Mouse (Mus musculus) midbrain, embryonic 11.5 days (tissue): ENCODE results near the gene Myom1. TPM values are rescaled to one million over a fixed set of nuclear protein-coding genes. Genes with fewer than 3 reads are reported as not detected.

ENCODE experiments used
- ATAC-seq: fragments of 200-750 bp; cut with Nextera tagmentation; 2 replicates; pipeline ENCODE4 v1.8.0; 2017; ENCODE audit warnings: moderate TSS enrichment, moderate library complexity; ENCODE audit not compliant: low FRiP score
- DNase-seq: peaks from one replicate; pipeline ENCODE4 v3.0.0; 2015; ENCODE audit warnings: low spot score; ENCODE audit errors: missing footprints
- H3K27ac ChIP-seq: fragments of 300-500 bp; sonication (generic); 2 replicates; pipeline ENCODE4 v1.5.1; 2014; ENCODE audit warnings: low read depth, low read length
- H3K27me3 ChIP-seq: fragments of 300-500 bp; sonication (generic); 2 replicates; pipeline ENCODE4 v1.6.1; 2014; ENCODE audit warnings: mild to moderate bottlenecking, low read length, moderate library complexity, mixed read lengths; ENCODE audit not compliant: control insufficient read depth, insufficient read depth
- H3K36me3 ChIP-seq: fragments of 300-500 bp; sonication (generic); 2 replicates; pipeline ENCODE4 v1.6.1; 2014; ENCODE audit warnings: mild to moderate bottlenecking, low read length, moderate library complexity, mixed read lengths; ENCODE audit not compliant: control insufficient read depth, insufficient read depth
- H3K4me1 ChIP-seq: fragments of 300-500 bp; sonication (generic); 2 replicates; pipeline ENCODE4 v1.6.1; 2014; ENCODE audit warnings: low read length; ENCODE audit not compliant: control insufficient read depth, insufficient read depth
- H3K4me2 ChIP-seq: fragments of 300-500 bp; sonication (generic); 2 replicates; pipeline ENCODE4 v1.6.1; 2014; ENCODE audit warnings: mild to moderate bottlenecking, moderate library complexity
- H3K4me3 ChIP-seq: fragments of 300-500 bp; sonication (generic); 2 replicates; pipeline ENCODE4 v1.5.1; 2014; ENCODE audit warnings: low read depth, low read length
- H3K9ac ChIP-seq: fragments of 300-500 bp; sonication (generic); 2 replicates; pipeline ENCODE4 v1.6.1; 2014; ENCODE audit warnings: low read length
- H3K9me3 ChIP-seq: fragments of 300-500 bp; sonication (generic); 2 replicates; pipeline ENCODE4 v1.6.1; 2016; ENCODE audit warnings: low read length; ENCODE audit not compliant: control insufficient read depth
- WGBS: fragments of 180-500 bp; shearing (Covaris S2); extraction: QIAGEN DNeasy Blood & Tissue Kit; methylation state at CpG from one replicate; pipeline ENCODE4 v1.1.7; 2014; 5-methylcytosine and 5-hydroxymethylcytosine counted together
- polyA plus RNA-seq: library from polyadenylated mRNA; unstranded; fragments of >200 nt; fragmentation: Nextera tagmentation; extraction: Ambion mirVana; gene quantifications from 2 replicates; pipeline ENCODE4 v1.2.1, GENCODE M21; 2014

Gene Myom1
- polyA plus RNA-seq, 1 experiment from 2014 or later = 1.3 TPM

DNA sequence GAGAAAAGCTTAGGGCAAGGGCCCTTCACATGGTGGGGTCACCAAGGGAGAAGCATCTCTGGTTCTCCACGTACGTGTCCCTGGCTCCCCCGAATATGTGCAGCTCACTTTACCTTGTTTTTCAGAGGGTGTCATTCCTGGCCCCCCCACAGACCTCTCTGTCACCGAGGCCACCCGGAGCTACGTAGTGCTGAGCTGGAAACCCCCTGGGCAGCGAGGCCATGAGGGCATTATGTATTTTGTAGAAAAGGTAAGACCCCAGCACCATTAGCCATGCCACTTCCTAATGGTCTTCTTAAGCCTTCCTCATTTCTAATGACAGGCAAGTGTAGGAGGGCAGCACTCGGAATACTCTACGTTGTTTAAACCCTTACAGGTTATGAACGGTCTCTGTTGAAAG lies 69.5 kb downstream of the Myom1 start:
- Histone ChIP-seq H3K4me2 (no peak overlapping the region), H3K9ac (no peak overlapping the region), H3K4me1 (no peaks in the 10 kb centered on the region), H3K4me3 (no peak overlapping the region), H3K27me3 (no peaks in the 10 kb centered on the region), H3K9me3 (no peaks in the 10 kb centered on the region), H3K36me3 (no peaks in the 10 kb centered on the region), H3K27ac (no peak overlapping the region)
- no peak for ATAC-seq
- 91% methylated on average over 10 of the region's 10 CpGs for WGBS
- no peak for DNase-seq

DNA sequence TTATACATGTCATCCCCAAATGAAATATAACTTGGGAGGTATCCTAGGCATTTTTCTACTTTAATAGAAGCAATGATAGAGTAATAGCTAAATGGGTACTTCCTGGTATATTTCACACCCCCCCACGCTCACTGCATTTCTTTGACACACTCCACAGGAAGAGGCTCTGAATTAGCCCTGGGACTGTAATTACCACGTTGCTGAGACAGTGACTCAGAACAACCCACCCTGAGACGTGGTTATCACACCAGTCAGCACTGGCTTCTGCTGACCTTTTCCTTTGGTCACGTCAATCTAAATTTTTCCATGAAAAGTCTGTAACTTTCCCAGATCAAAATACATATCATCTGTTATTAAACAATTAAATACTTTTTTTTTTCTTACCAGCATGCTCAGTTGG lies 72.0 kb downstream of the Myom1 start:
- H3K4me2 ChIP-seq = no peak overlapping the region
- WGBS = 77% methylated on average over 4 of the region's 4 CpGs
- H3K9me3 ChIP-seq = no peaks in the 10 kb centered on the region
- ATAC-seq (no peak), DNase-seq (no peak)
- no peak overlapping the region for H3K27ac ChIP-seq
- no peak overlapping the region for H3K4me3 ChIP-seq
- H3K9ac ChIP-seq = no peak overlapping the region
- no peaks in the 10 kb centered on the region for H3K4me1 ChIP-seq
- no peaks in the 10 kb centered on the region for H3K27me3 ChIP-seq
- no peaks in the 10 kb centered on the region for H3K36me3 ChIP-seq

DNA sequence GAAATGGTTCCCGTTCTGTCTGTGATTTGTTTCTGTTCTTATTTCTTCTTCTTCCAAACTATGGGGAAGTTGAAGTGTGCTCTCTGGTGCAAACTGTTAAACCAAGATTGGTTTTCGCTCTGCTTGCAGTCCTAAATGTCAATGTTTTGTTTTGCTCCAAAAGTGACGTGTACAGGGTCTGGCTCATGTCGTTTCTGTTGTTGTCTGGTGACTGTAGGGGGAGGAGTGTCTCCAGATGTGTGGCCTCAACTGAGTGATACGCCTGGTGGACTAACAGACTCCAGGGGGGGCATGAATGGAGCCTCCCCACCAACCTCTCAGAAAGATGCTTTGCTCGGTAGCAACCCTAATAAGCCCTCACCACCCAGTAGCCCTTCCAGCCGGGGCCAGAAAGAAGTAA lies 79.6 kb downstream of the Myom1 start:
- ATAC-seq (no peak), DNase-seq (no peak)
- H3K4me3 ChIP-seq = no peak overlapping the region
- no peaks in the 10 kb centered on the region for H3K27me3 ChIP-seq
- H3K9ac ChIP-seq = no peak overlapping the region
- no peak overlapping the region for H3K4me2 ChIP-seq
- H3K27ac ChIP-seq = no peak overlapping the region
- no peaks in the 10 kb centered on the region for H3K36me3 ChIP-seq
- H3K4me1 ChIP-seq = no peaks in the 10 kb centered on the region
- no peaks in the 10 kb centered on the region for H3K9me3 ChIP-seq
- 74% methylated on average over 7 of the region's 7 CpGs for WGBS

GRCm38 (mm10) chr17:71086969-71087368 lies 84.5 kb downstream of the Myom1 start:
- no peaks in the 10 kb centered on the region for H3K4me1 ChIP-seq
- DNase-seq (no peak), ATAC-seq (no peak)
- no peak overlapping the region for H3K4me2 ChIP-seq
- 80% methylated on average over 4 of the region's 4 CpGs for WGBS
- no peak overlapping the region for H3K4me3 ChIP-seq
- no peaks in the 10 kb centered on the region for H3K27me3 ChIP-seq
- H3K27ac ChIP-seq = no peak overlapping the region
- H3K9me3 ChIP-seq = no peaks in the 10 kb centered on the region
- no peak overlapping the region for H3K9ac ChIP-seq
- no peaks in the 10 kb centered on the region for H3K36me3 ChIP-seq

- WGBS = 89% methylated on average over 8 of the region's 8 CpGs
Observed at GRCm38 (mm10) chr17:71087396-71088153, 85.1 kb downstream of the Myom1 start.

GRCm38 (mm10) chr17:71088154-71088521 lies 85.7 kb downstream of the Myom1 start:
- Histone ChIP-seq H3K9ac (no peak overlapping the region), H3K27me3 (no peaks in the 10 kb centered on the region), H3K27ac (no peak overlapping the region), H3K4me2 (no peak overlapping the region), H3K4me3 (no peak overlapping the region), H3K36me3 (no peaks in the 10 kb centered on the region), H3K4me1 (no peaks in the 10 kb centered on the region), H3K9me3 (no peaks in the 10 kb centered on the region)
- WGBS = 93% methylated on average over 3 of the region's 3 CpGs
- DNase-seq (peak; percentile 72), ATAC-seq (no peak)

More at GRCm38 (mm10) chr17:71087396-71088153, 85.1 kb downstream of the Myom1 start:
- H3K27ac ChIP-seq = no peak overlapping the region
- no peaks in the 10 kb centered on the region for H3K9me3 ChIP-seq
- no peaks in the 10 kb centered on the region for H3K4me1 ChIP-seq
- no peak overlapping the region for H3K4me2 ChIP-seq
- no peaks in the 10 kb centered on the region for H3K36me3 ChIP-seq
- DNase-seq (no peak), ATAC-seq (no peak)
- H3K4me3 ChIP-seq = no peak overlapping the region
- H3K27me3 ChIP-seq = no peaks in the 10 kb centered on the region
- H3K9ac ChIP-seq = no peak overlapping the region

GRCm38 (mm10) chr17:71088991-71089434 lies 86.6 kb downstream of the Myom1 start:
- no peak overlapping the region for H3K9ac ChIP-seq
- DNase-seq (no peak), ATAC-seq (no peak)
- WGBS = 89% methylated on average over 9 of the region's 9 CpGs
- no peaks in the 10 kb centered on the region for H3K36me3 ChIP-seq
- no peak overlapping the region for H3K27ac ChIP-seq
- H3K4me1 ChIP-seq = no peaks in the 10 kb centered on the region
- no peak overlapping the region for H3K4me2 ChIP-seq
- H3K4me3 ChIP-seq = no peak overlapping the region
- H3K9me3 ChIP-seq = no peaks in the 10 kb centered on the region
- H3K27me3 ChIP-seq = no peaks in the 10 kb centered on the region

DNA sequence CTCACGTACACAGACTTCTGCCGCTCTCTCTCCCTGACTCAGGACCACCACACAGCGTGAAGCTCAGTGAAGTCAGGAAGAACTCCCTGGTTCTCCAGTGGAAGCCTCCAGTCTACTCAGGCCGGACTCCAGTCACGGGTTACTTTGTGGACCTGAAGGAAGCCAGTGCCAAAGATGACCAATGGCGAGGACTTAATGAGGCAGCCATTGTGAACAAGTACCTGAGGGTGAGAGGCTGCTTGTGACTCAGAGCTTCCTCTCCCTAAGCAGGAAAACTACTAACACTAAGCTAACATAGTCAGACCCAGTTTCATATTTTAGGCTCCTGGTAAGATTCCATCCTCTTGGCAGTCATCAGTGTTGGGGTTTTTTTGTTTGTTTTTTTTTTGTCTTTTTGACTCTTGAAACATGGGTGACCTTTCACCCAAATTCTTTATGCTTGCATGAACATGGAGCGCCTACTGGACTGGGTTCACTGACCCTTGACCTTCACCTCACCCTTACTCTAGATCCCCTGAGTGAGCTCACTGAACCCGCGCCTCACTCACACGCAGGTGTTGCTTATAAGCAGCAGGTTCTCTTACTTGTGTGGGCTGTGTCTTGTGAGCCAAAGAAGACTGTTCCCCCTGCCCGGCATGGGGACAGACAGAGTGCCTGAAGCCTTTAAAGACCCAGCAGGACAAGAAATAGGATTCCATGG lies 87.5 kb downstream of the Myom1 start:
- Histone ChIP-seq H3K9me3 (no peaks in the 10 kb centered on the region), H3K4me3 (no peak overlapping the region), H3K4me2 (no peak overlapping the region), H3K27me3 (no peaks in the 10 kb centered on the region), H3K4me1 (no peaks in the 10 kb centered on the region; the same call in 1 of the 2 replicates), H3K9ac (no peak overlapping the region), H3K27ac (no peak overlapping the region), H3K36me3 (no peaks in the 10 kb centered on the region)
- 78% methylated on average over 11 of the region's 11 CpGs for WGBS
- ATAC-seq (no peak), DNase-seq (no peak)

DNA sequence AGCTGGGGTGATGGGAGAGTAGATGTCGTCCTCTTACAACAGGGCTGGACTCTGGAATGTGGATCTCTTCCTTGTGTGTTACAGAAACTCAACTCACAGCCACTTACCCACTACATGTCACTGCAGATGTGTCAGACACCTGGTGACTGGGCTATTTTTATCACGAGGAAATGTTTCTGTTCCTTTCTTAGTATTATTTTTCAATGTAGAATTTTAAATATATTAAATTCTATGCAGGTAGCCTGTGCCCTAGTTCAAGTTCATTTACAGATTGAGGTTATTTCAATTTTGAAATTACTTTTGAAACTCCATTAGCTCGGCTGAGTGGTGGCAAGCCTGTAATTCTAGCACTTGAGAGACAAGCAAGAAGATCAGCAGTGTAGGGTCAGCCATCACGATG lies 88.6 kb downstream of the Myom1 start:
- no peak overlapping the region for H3K4me2 ChIP-seq
- no peak overlapping the region for H3K4me3 ChIP-seq
- no peak overlapping the region for H3K9ac ChIP-seq
- no peaks in the 10 kb centered on the region for H3K36me3 ChIP-seq
- H3K9me3 ChIP-seq = no peaks in the 10 kb centered on the region
- no peak overlapping the region for H3K27ac ChIP-seq
- H3K4me1 ChIP-seq = no peaks in the 10 kb centered on the region; the same call in 1 of the 2 replicates
- no peak for DNase-seq
- 85% methylated on average over 4 of the region's 4 CpGs for WGBS
- no peak for ATAC-seq
- H3K27me3 ChIP-seq = no peaks in the 10 kb centered on the region
